Mouse (Mus musculus): ENCODE data around the gene Tescl. TPM values are rescaled to one million over a fixed set of nuclear protein-coding genes. Genes with fewer than 3 reads are reported as not detected.

Gene Tescl
- polyA plus RNA-seq, 1 experiment from 2014 or later = 0.26 TPM

DNA sequence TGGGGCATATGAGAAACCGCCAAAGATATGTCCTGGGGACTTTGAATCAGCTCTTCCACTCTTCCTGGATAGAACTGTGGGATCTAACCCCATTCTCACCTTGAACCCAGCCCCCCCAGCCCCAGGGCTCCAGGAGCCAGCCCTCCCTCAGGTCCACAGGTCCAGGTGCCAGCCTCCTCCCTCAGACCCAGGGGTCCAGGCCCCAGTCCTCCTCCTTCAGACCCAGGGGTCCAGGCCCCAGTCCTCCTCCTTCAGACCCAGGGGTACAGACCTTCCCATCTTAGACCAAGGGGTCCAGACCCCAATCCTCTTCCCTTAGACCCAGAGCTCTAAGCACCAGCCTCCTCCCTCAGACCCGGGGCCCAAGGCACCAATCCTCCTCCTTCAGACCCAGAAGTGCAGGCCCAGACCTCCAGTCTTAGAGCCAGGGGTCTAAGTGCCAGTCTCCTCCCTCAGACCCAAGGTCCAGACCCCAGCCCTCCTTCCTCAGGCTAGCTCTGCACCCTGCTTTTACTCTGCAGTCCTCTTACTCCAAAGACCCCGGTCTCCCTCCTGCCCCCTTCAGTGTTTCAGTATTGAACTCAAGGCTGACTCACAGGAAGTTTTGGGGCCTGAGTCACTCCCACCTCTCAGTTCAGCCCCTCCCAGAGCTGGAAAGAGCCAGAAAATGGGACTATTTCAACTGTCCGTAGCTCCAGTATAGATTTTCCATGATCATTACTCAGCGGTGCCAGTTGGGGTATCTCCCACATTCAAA is 31.7 kb upstream of the Tescl start:
- Histone ChIP-seq H3K4me1 (ENCODE audit: control insufficient read depth, insufficient read depth, low read length) (no peaks in the 10 kb centered on the region), H3K9me3 (ENCODE audit: control insufficient read depth, low read length) (peaks cover 3% of the 10 kb centered on the region; the same call in 1 of the 2 replicates), H3K27me3 (ENCODE audit: control insufficient read depth, insufficient read depth, low read length) (no peaks in the 10 kb centered on the region), H3K4me2 (replicated peaks; ENCODE audit: low read depth, low read length) (no peak overlapping the region), H3K36me3 (ENCODE audit: control insufficient read depth, insufficient read depth, low read length) (no peaks in the 10 kb centered on the region), H3K27ac (ENCODE audit: low read depth, low read length) (no peak overlapping the region), H3K9ac (ENCODE audit: low read depth, low read length) (no peak overlapping the region), H3K4me3 (ENCODE audit: low read length) (no peak overlapping the region)
- ATAC-seq (ENCODE audit: low FRiP score, low TSS enrichment) = no peak
- WGBS = 78% methylated on average over 5 of the region's 5 CpGs

DNA sequence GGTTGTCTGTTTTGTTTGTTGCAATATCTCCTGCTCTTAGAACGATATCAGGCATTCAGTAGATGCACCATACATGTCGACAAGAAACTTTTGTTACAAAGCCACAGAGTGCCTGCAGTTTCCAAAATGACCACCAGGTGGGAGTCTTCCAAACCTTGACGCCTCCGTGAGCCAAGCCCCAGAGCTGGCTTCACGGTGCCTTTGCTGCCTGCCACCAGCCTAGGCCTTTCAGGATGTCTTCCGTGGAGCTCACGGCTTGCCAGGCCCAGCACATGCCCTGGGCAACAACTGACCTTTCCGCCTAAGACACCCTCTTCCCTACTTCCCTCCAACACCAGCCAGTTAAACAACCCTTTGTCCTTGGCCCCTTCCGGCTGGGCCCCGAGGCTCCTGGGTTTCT is 31.1 kb upstream of the Tescl start:
- Histone ChIP-seq H3K9me3 (ENCODE audit: control insufficient read depth, low read length) (peaks cover 3% of the 10 kb centered on the region; the same call in 1 of the 2 replicates), H3K27me3 (ENCODE audit: control insufficient read depth, insufficient read depth, low read length) (no peaks in the 10 kb centered on the region), H3K9ac (ENCODE audit: low read depth, low read length) (no peak overlapping the region), H3K4me2 (replicated peaks; ENCODE audit: low read depth, low read length) (no peak overlapping the region), H3K27ac (ENCODE audit: low read depth, low read length) (no peak overlapping the region), H3K36me3 (ENCODE audit: control insufficient read depth, insufficient read depth, low read length) (no peaks in the 10 kb centered on the region), H3K4me1 (ENCODE audit: control insufficient read depth, insufficient read depth, low read length) (no peaks in the 10 kb centered on the region), H3K4me3 (ENCODE audit: low read length) (no peak overlapping the region)
- 23% methylated on average over 10 of the region's 10 CpGs for WGBS
- peak; percentile 56 for ATAC-seq (ENCODE audit: low FRiP score, low TSS enrichment)

GRCm38 (mm10) chr7:24363228-24363627 is 29.5 kb upstream of the Tescl start:
- Histone ChIP-seq H3K4me1 (ENCODE audit: control insufficient read depth, insufficient read depth, low read length) (no peaks in the 10 kb centered on the region), H3K4me2 (replicated peaks; ENCODE audit: low read depth, low read length) (no peak overlapping the region), H3K36me3 (ENCODE audit: control insufficient read depth, insufficient read depth, low read length) (no peaks in the 10 kb centered on the region), H3K27ac (ENCODE audit: low read depth, low read length) (no peak overlapping the region), H3K27me3 (ENCODE audit: control insufficient read depth, insufficient read depth, low read length) (no peaks in the 10 kb centered on the region), H3K4me3 (ENCODE audit: low read length) (no peak overlapping the region), H3K9ac (ENCODE audit: low read depth, low read length) (no peak overlapping the region), H3K9me3 (ENCODE audit: control insufficient read depth, low read length) (peaks cover 3% of the 10 kb centered on the region; the same call in 1 of the 2 replicates)
- 22% methylated on average over 7 of the region's 7 CpGs for WGBS
- no peak for ATAC-seq (ENCODE audit: low FRiP score, low TSS enrichment)

- Histone ChIP-seq H3K9me3 (ENCODE audit: control insufficient read depth, low read length) (peaks cover 3% of the 10 kb centered on the region; the same call in 1 of the 2 replicates), H3K27me3 (ENCODE audit: control insufficient read depth, insufficient read depth, low read length) (no peaks in the 10 kb centered on the region), H3K4me1 (ENCODE audit: control insufficient read depth, insufficient read depth, low read length) (no peaks in the 10 kb centered on the region), H3K36me3 (ENCODE audit: control insufficient read depth, insufficient read depth, low read length) (no peaks in the 10 kb centered on the region), H3K4me2 (replicated peaks; ENCODE audit: low read depth, low read length) (no peak overlapping the region), H3K9ac (ENCODE audit: low read depth, low read length) (no peak overlapping the region), H3K27ac (ENCODE audit: low read depth, low read length) (no peak overlapping the region), H3K4me3 (ENCODE audit: low read length) (no peak overlapping the region)
- no peak for ATAC-seq (ENCODE audit: low FRiP score, low TSS enrichment)
- 70% methylated on average over 4 of the region's 4 CpGs for WGBS
Measured at GRCm38 (mm10) chr7:24361001-24361400, 27.3 kb upstream of the Tescl start.

- Histone ChIP-seq H3K4me2 (replicated peaks; ENCODE audit: low read depth, low read length) (no peak overlapping the region), H3K27me3 (ENCODE audit: control insufficient read depth, insufficient read depth, low read length) (no peaks in the 10 kb centered on the region), H3K27ac (ENCODE audit: low read depth, low read length) (no peak overlapping the region), H3K9ac (ENCODE audit: low read depth, low read length) (no peak overlapping the region), H3K36me3 (ENCODE audit: control insufficient read depth, insufficient read depth, low read length) (no peaks in the 10 kb centered on the region), H3K9me3 (ENCODE audit: control insufficient read depth, low read length) (peaks cover 3% of the 10 kb centered on the region; the same call in 1 of the 2 replicates), H3K4me1 (ENCODE audit: control insufficient read depth, insufficient read depth, low read length) (no peaks in the 10 kb centered on the region), H3K4me3 (ENCODE audit: low read length) (no peak overlapping the region)
- 24% methylated on average over 9 of the region's 9 CpGs for WGBS
- ATAC-seq (ENCODE audit: low FRiP score, low TSS enrichment) = no peak
Measured at GRCm38 (mm10) chr7:24359269-24359668, 25.5 kb upstream of the Tescl start.

- no peak overlapping the region for H3K9ac ChIP-seq (ENCODE audit: low read depth, low read length)
- no peak for ATAC-seq (ENCODE audit: low FRiP score, low TSS enrichment)
- H3K4me2 ChIP-seq (replicated peaks; ENCODE audit: low read depth, low read length) = no peak overlapping the region
- no peak overlapping the region for H3K27ac ChIP-seq (ENCODE audit: low read depth, low read length)
- H3K27me3 ChIP-seq (ENCODE audit: control insufficient read depth, insufficient read depth, low read length) = no peaks in the 10 kb centered on the region
- H3K4me3 ChIP-seq (ENCODE audit: low read length) = no peak overlapping the region
- H3K4me1 ChIP-seq (ENCODE audit: control insufficient read depth, insufficient read depth, low read length) = no peaks in the 10 kb centered on the region
- peaks cover 3% of the 10 kb centered on the region; the same call in 1 of the 2 replicates for H3K9me3 ChIP-seq (ENCODE audit: control insufficient read depth, low read length)
- H3K36me3 ChIP-seq (ENCODE audit: control insufficient read depth, insufficient read depth, low read length) = no peaks in the 10 kb centered on the region
- 57% methylated on average over 4 of the region's 4 CpGs for WGBS
Measured at GRCm38 (mm10) chr7:24357899-24358298, 24.2 kb upstream of the Tescl start.

DNA sequence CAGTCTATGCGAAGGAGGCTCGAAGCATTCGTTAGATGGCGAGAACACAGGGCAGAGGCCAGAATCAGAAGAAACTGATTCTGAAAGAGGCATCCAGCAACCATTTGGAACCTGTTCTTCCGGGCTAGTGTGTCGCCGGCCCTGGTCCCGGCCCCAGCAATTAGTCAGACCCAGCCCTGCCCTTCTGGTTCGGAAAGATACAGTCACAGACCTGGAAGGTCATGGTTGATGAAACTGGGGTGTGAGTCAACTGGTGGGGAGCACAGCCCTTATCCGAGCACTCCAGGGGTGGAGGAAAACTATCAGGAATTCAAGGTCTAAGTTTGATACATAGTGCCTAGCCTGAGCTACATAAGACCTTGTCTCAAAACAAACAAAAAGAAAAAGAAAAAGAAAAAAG is 22.3 kb upstream of the Tescl start:
- no peak overlapping the region for H3K27ac ChIP-seq (ENCODE audit: low read depth, low read length)
- no peaks in the 10 kb centered on the region for H3K27me3 ChIP-seq (ENCODE audit: control insufficient read depth, insufficient read depth, low read length)
- 79% methylated on average over 10 of the region's 10 CpGs for WGBS
- H3K4me3 ChIP-seq (ENCODE audit: low read length) = no peak overlapping the region
- H3K9me3 ChIP-seq (ENCODE audit: control insufficient read depth, low read length) = peaks cover 2% of the 10 kb centered on the region; the same call in 1 of the 2 replicates
- H3K4me2 ChIP-seq (replicated peaks; ENCODE audit: low read depth, low read length) = no peak overlapping the region
- no peaks in the 10 kb centered on the region for H3K4me1 ChIP-seq (ENCODE audit: control insufficient read depth, insufficient read depth, low read length)
- no peak overlapping the region for H3K9ac ChIP-seq (ENCODE audit: low read depth, low read length)
- no peaks in the 10 kb centered on the region for H3K36me3 ChIP-seq (ENCODE audit: control insufficient read depth, insufficient read depth, low read length)
- no peak for ATAC-seq (ENCODE audit: low FRiP score, low TSS enrichment)

- 84% methylated on average over 6 of the region's 6 CpGs for WGBS
- Histone ChIP-seq H3K9ac (ENCODE audit: low read depth, low read length) (no peak overlapping the region), H3K4me3 (ENCODE audit: low read length) (no peak overlapping the region), H3K36me3 (ENCODE audit: control insufficient read depth, insufficient read depth, low read length) (no peaks in the 10 kb centered on the region), H3K4me2 (replicated peaks; ENCODE audit: low read depth, low read length) (no peak overlapping the region), H3K27ac (ENCODE audit: low read depth, low read length) (no peak overlapping the region), H3K9me3 (ENCODE audit: control insufficient read depth, low read length) (no peaks in the 10 kb centered on the region), H3K27me3 (ENCODE audit: control insufficient read depth, insufficient read depth, low read length) (no peaks in the 10 kb centered on the region), H3K4me1 (ENCODE audit: control insufficient read depth, insufficient read depth, low read length) (no peaks in the 10 kb centered on the region)
- no peak for ATAC-seq (ENCODE audit: low FRiP score, low TSS enrichment)
Measured at GRCm38 (mm10) chr7:24355646-24356045, 21.9 kb upstream of the Tescl start.

DNA sequence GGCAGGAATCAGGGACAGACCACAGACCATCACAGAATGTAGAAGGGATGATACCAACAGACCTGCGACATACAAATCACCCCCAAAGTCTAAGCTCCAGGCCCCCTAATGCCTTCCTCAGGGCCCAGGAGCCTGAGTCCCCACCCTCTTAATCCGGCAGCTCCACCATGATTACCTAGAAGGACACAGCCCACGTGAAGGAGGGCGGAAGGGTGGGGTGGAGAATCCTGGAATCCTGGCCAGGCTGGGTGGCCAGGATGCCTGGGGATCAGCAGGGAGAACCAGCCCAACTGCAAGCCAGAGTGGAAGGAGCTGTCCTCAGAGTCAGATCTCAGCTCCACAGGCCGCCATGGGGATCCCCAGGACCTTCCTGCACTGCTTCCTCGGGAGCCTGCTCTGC is 15.2 kb upstream of the Tescl start, which contains the start of gene Lypd5:
Gene Lypd5 (plus strand): TSS at position 301 of the 400 bp plus-strand sequence.
- H3K4me3 ChIP-seq (ENCODE audit: low read length) = no peak within 1 kb of the TSS
- no peak for ATAC-seq (ENCODE audit: low FRiP score, low TSS enrichment)
- H3K27me3 ChIP-seq (ENCODE audit: control insufficient read depth, insufficient read depth, low read length) = no peaks in the 10 kb centered on the region
- no peak within 1 kb of the TSS for H3K9ac ChIP-seq (ENCODE audit: low read depth, low read length)
- H3K9me3 ChIP-seq (ENCODE audit: control insufficient read depth, low read length) = no peaks in the 10 kb centered on the region
- 46% methylated on average over 6 of the region's 6 CpGs for WGBS
- H3K4me1 ChIP-seq (ENCODE audit: control insufficient read depth, insufficient read depth, low read length) = no peaks in the 10 kb centered on the region
- no peak within 1 kb of the TSS for H3K27ac ChIP-seq (ENCODE audit: low read depth, low read length)
- H3K4me2 ChIP-seq (replicated peaks; ENCODE audit: low read depth, low read length) = no peak within 1 kb of the TSS
- no peaks in the 10 kb centered on the region for H3K36me3 ChIP-seq (ENCODE audit: control insufficient read depth, insufficient read depth, low read length)

Measured in kidney, embryonic 14.5 days (tissue).